Mouse (Mus musculus) ES-E14 (cell line): ENCODE results near the gene Smyd3.

Source experiments
- CHD2 ChIP-seq: IDR thresholded peaks from 2 replicates; pipeline ENCODE4 v1.6.1; 2014; ENCODE audit warnings: mild to moderate bottlenecking, low read depth, low read length, inconsistent platforms
- HCFC1 ChIP-seq: IDR thresholded peaks from 2 replicates; pipeline ENCODE4 v1.6.1; 2012; ENCODE audit warnings: low read length, inconsistent platforms, borderline replicate concordance; ENCODE audit not compliant: insufficient read depth
- MAFK ChIP-seq: IDR thresholded peaks from 2 replicates; pipeline ENCODE4 v1.6.1; 2014; ENCODE audit warnings: mild to moderate bottlenecking, low read depth, low read length, inconsistent platforms; ENCODE audit not compliant: insufficient read depth
- ZC3H11A ChIP-seq: IDR thresholded peaks from 2 replicates; pipeline ENCODE4 v1.6.1; 2012; ENCODE audit warnings: low read depth, mild to moderate bottlenecking, inconsistent platforms, low read length, borderline replicate concordance
- ZNF384 ChIP-seq: IDR thresholded peaks from 2 replicates; pipeline ENCODE4 v1.6.1; 2012; ENCODE audit warnings: low read depth, low read length, inconsistent platforms

DNA sequence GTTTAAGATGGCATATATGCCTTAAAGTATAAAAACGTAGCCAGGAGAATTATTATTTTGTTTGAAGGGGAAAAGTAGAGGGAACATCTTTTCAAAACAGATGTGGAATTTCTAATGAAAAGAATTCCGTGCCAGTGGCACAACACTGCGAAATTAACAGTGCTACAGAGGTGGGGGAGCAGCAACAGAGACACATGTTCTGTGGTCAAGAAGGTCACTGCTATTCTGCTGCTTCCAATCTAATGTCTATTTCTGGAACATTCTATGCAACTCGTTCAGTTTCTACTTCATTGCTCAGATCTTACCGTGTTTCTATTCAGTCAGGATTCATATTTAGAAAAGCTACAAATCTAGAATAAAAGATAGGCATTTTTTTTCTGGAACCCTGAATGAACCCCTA is 117.0 kb downstream of the Smyd3 start:
- TF ChIP-seq ZNF384, result no peak
- TF ChIP-seq HCFC1, result no peak
- TF ChIP-seq CHD2, result no peak
- no peak for TF ChIP-seq ZC3H11A
- no peak for TF ChIP-seq MAFK
